Mouse (Mus musculus) heart, embryonic 14.5 days (tissue): ENCODE measurements around the gene Emg1. TPM values are rescaled to one million over a fixed set of nuclear protein-coding genes. Genes with fewer than 3 reads are reported as not detected.
"Not testable (repeated sequence)": the region's sequence is repeated elsewhere in the genome, so short reads cannot be mapped to it uniquely, and the experiment has no call there.

Experiments
- ATAC-seq: fragments of 200-750 bp; cut with Nextera tagmentation; 2 replicates; pipeline ENCODE4 v1.8.0; 2017; ENCODE audit warnings: low read depth, moderate TSS enrichment; ENCODE audit not compliant: insufficient number of reproducible peaks, insufficient read depth, low FRiP score
- H3K27ac ChIP-seq, 2 experiments: fragments of 200-500 bp in 1 of 2; fragments of 300-500 bp in 1 of 2; sonication (generic) in 1 of 2; replicated peaks in 1 of 2; 2 replicates each; pipeline ENCODE4 v1.5.1; 2012 to 2014; ENCODE audit warnings: low read depth in 2 of 2, low read length in 2 of 2, control low read depth in 1 of 2, mild to moderate bottlenecking in 1 of 2, mixed read lengths in 1 of 2; ENCODE audit not compliant: control insufficient read depth in 1 of 2, insufficient read depth in 1 of 2
- H3K27me3 ChIP-seq: fragments of 300-500 bp; sonication (generic); 2 replicates; pipeline ENCODE4 v1.6.1; 2014; ENCODE audit warnings: mild to moderate bottlenecking, low read length, control low read depth; ENCODE audit not compliant: control insufficient read depth, insufficient read depth
- H3K36me3 ChIP-seq: fragments of 300-500 bp; sonication (generic); 2 replicates; pipeline ENCODE4 v1.6.1; 2014; ENCODE audit warnings: mild to moderate bottlenecking, control low read depth, low read length, mixed read lengths; ENCODE audit not compliant: control insufficient read depth, insufficient read depth
- H3K4me1 ChIP-seq, 2 experiments: fragments of 200-500 bp in 1 of 2; fragments of 300-500 bp in 1 of 2; sonication (generic) in 1 of 2; 2 replicates each; pipeline ENCODE4 v1.6.1; 2012 to 2014; ENCODE audit warnings: low read length in 2 of 2, control low read depth in 1 of 2, mixed read lengths in 1 of 2; ENCODE audit not compliant: control insufficient read depth in 2 of 2, insufficient read depth in 2 of 2
- H3K4me2 ChIP-seq: fragments of 300-500 bp; sonication (generic); 2 replicates; pipeline ENCODE4 v1.6.1; 2014; ENCODE audit warnings: mild to moderate bottlenecking, low read length
- H3K4me3 ChIP-seq, 2 experiments: fragments of 200-500 bp in 1 of 2; fragments of 300-500 bp in 1 of 2; sonication (generic) in 1 of 2; 2 replicates each; pipeline ENCODE4 v1.5.1; 2012 to 2014; ENCODE audit warnings: low read length in 2 of 2, mild to moderate bottlenecking in 2 of 2, control low read depth in 1 of 2, low read depth in 1 of 2, moderate library complexity in 1 of 2; ENCODE audit not compliant: control insufficient read depth in 1 of 2, insufficient read depth in 1 of 2
- H3K9ac ChIP-seq: fragments of 300-500 bp; sonication (generic); 2 replicates; pipeline ENCODE4 v1.6.1; 2014; ENCODE audit warnings: mild to moderate bottlenecking, low read length
- H3K9me3 ChIP-seq: fragments of 300-500 bp; sonication (generic); 2 replicates; pipeline ENCODE4 v1.6.1; 2016; ENCODE audit warnings: low read length, control low read depth; ENCODE audit not compliant: control insufficient read depth
- WGBS: fragments of 180-500 bp; shearing (Covaris S2); extraction: QIAGEN DNeasy Blood & Tissue Kit; methylation state at CpG from one replicate; pipeline ENCODE4 v1.1.7; 2014; 5-methylcytosine and 5-hydroxymethylcytosine counted together
- polyA plus RNA-seq: library from polyadenylated mRNA; unstranded; fragments of >200 nt; fragmentation: Nextera tagmentation; extraction: Ambion mirVana; gene quantifications from 2 replicates; pipeline ENCODE4 v1.2.1, GENCODE M21; 2014

Gene Emg1
- polyA plus RNA-seq, 1 experiment from 2014 or later: 117 TPM

GRCm38 (mm10) chr6:124685606-124686386 is 26.2 kb downstream of the Emg1 start:
- Histone ChIP-seq H3K4me1 (peaks cover 3 to 19% of the 10 kb centered on the region in 2 experiments; a peak in 3 of 4 replicates), H3K4me3 (no peak overlapping the region), H3K27ac (peak overlapping the region in 1 of 2 experiments; percentile 18; a peak in 1 of 4 replicates), H3K27me3 (no peaks in the 10 kb centered on the region), H3K4me2 (no peak overlapping the region), H3K9me3 (no peaks in the 10 kb centered on the region), H3K9ac (no peak overlapping the region), H3K36me3 (no peaks in the 10 kb centered on the region)
- ATAC-seq: no peak
- WGBS: 75% methylated on average over 12 of the region's 12 CpGs

DNA sequence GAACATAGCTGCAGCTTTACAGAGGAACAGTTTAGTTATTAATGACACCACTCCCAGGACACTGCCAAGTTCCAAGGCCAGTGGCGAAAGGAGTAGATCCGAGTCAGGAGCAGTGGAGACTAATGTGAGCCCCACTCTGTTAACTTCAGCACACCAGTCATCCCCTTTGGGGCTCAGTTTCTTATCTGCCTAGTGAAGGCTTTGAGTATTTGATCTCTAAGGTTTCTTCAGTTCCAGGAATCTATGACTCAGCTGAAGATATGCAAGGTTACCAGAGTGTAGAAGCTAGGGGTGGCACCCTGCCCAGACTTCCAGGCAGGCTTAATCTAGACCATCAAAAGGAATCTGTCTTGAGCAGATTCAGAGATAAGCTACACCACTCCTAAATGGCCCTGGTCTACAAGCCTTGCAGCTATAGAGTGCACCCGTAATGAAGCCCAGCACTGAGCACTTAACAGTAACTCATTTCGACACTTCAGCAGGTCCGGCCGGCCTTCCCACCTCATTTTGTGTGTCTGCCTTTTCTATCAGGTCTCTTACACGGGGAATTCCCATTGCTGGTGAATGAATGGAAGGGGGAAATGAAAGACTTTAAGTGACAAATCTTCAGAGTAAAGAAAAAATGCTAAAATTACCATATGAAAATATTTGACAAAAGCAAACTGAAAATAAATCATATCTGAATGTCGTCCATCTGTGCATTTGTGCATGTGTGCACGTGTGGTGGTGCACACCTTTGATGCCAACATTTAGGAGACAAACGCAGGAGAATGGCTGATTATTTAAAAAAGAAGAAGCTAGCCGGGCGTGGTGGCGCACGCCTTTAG is 28.2 kb downstream of the Emg1 start:
- Histone ChIP-seq H3K4me2 (no peak overlapping the region), H3K4me3 (no peak overlapping the region), H3K27ac (no peak overlapping the region), H3K27me3 (no peaks in the 10 kb centered on the region), H3K36me3 (no peaks in the 10 kb centered on the region), H3K4me1 (peaks cover 3 to 21% of the 10 kb centered on the region in 2 experiments; a peak in 3 of 4 replicates), H3K9me3 (no peaks in the 10 kb centered on the region), H3K9ac (no peak overlapping the region)
- ATAC-seq: no peak
- 60% methylated on average over 14 of the region's 14 CpGs for WGBS

DNA sequence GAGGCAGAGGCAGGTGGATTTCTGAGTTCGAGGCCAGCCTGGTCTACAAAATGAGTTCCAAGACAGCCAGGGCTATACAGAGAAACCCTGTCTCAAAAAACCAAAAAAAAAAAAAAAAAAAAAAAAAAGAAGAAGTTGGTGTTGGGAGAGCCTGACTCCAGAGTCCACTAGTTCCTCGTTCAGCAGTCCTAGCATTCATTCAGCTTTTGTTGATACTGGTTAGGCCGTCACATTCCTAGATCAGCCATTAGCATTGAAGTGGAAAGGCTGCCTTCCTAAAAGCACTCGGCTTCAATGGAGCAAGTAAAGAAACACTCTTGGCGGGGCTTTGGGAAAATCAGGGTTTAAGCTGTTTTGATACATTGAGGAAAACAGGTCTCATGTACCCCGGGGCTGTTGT is 29.7 kb downstream of the Emg1 start:
- not testable (repeated sequence) for H3K9ac ChIP-seq, H3K27ac ChIP-seq

DNA sequence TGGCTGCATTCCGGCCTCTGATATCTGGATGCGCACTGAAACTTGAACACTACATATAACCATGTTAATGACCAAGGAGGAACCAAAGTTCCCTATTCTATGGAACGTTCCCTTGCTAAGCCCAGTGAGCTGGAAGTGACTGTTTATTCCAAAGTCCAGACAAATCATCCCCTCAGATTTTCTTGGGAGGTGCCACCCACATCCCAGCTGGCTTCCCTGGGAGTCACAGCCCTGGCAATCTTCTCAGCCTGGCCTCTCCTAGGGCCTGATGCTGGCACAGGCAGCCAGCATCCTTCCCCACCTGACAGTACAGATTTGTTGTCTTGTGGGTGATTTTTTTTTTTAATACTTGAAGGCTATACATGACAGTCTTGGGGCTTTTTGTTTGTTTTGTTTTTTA is 32.5 kb downstream of the Emg1 start:
- Histone ChIP-seq H3K4me2 (no peak overlapping the region), H3K9ac (no peak overlapping the region), H3K36me3 (peaks cover 4% of the 10 kb centered on the region; the same call in 1 of the 2 replicates), H3K9me3 (no peaks in the 10 kb centered on the region), H3K27ac (no peak overlapping the region), H3K4me3 (no peak overlapping the region), H3K27me3 (no peaks in the 10 kb centered on the region), H3K4me1 (peaks cover 3 to 15% of the 10 kb centered on the region in 2 experiments; a peak in 3 of 4 replicates)
- WGBS: 98% methylated on average over 3 of the region's 3 CpGs
- ATAC-seq: no peak

More for the DNA sequence above, 29.7 kb downstream of the Emg1 start:
- not testable (repeated sequence) for H3K9me3 ChIP-seq, H3K4me3 ChIP-seq, H3K27me3 ChIP-seq, H3K36me3 ChIP-seq, H3K4me2 ChIP-seq, ATAC-seq
- WGBS: 77% methylated on average over 6 of the region's 6 CpGs
- H3K4me1 ChIP-seq: peaks cover 3 to 22% of the 10 kb centered on the region in 2 experiments; a peak in 3 of 4 replicates

- ATAC-seq: no peak
- H3K27me3 ChIP-seq: no peaks in the 10 kb centered on the region
- 61% methylated on average over 7 of the region's 7 CpGs for WGBS
- H3K4me3 ChIP-seq: no peak overlapping the region
- no peaks in the 10 kb centered on the region for H3K9me3 ChIP-seq
- H3K27ac ChIP-seq: no peak overlapping the region
- H3K4me1 ChIP-seq: peaks cover 2 to 12% of the 10 kb centered on the region in 2 experiments; a peak in 3 of 4 replicates
- no peak overlapping the region for H3K9ac ChIP-seq
- H3K4me2 ChIP-seq: no peak overlapping the region
- H3K36me3 ChIP-seq: peaks cover 4% of the 10 kb centered on the region; the same call in 1 of the 2 replicates
These were observed 33.2 kb downstream of the Emg1 start for GRCm38 (mm10) chr6:124678769-124679168.

GRCm38 (mm10) chr6:124676171-124676570 is 35.8 kb downstream of the Emg1 start:
- 81% methylated on average over 6 of the region's 6 CpGs for WGBS
- H3K4me2 ChIP-seq: no peak overlapping the region
- ATAC-seq: no peak
- H3K4me1 ChIP-seq: peaks cover 2 to 3% of the 10 kb centered on the region in 2 experiments; a peak in 1 of 4 replicates
- no peak overlapping the region for H3K27ac ChIP-seq
- H3K36me3 ChIP-seq: peaks cover 4% of the 10 kb centered on the region; the same call in 1 of the 2 replicates
- no peaks in the 10 kb centered on the region for H3K9me3 ChIP-seq
- H3K27me3 ChIP-seq: no peaks in the 10 kb centered on the region
- H3K4me3 ChIP-seq: no peak overlapping the region
- H3K9ac ChIP-seq: no peak overlapping the region

GRCm38 (mm10) chr6:124674591-124674990 is 37.4 kb downstream of the Emg1 start:
- 93% methylated on average over 7 of the region's 7 CpGs for WGBS
- Histone ChIP-seq H3K9ac (no peak overlapping the region), H3K9me3 (no peaks in the 10 kb centered on the region), H3K4me1 (peaks cover 2 to 3% of the 10 kb centered on the region in 2 experiments; a peak in 1 of 4 replicates), H3K27ac (no peak overlapping the region), H3K27me3 (no peaks in the 10 kb centered on the region), H3K36me3 (peaks cover 4% of the 10 kb centered on the region; the same call in 1 of the 2 replicates), H3K4me3 (no peak overlapping the region), H3K4me2 (no peak overlapping the region)
- ATAC-seq: no peak
